Mouse (Mus musculus) heart, adult 2 months (tissue): Measurements from ENCODE around the gene Tmem87b.

Source experiments
- CTCF ChIP-seq: fragments of 200-600 bp; IDR thresholded peaks from 2 replicates; pipeline ENCODE4 v1.8.1; 2022; ENCODE audit warnings: antibody characterized with exemption, mild to moderate bottlenecking, moderate library complexity
- EP300 ChIP-seq: fragments of 200-500 bp; IDR thresholded peaks from 2 replicates; pipeline ENCODE4 v1.6.1; 2011; ENCODE audit warnings: low read depth, low read length, control low read depth; ENCODE audit not compliant: insufficient read depth
- POLR2A ChIP-seq: fragments of 200-500 bp; IDR thresholded peaks from 2 replicates; pipeline ENCODE4 v1.6.1; 2011; ENCODE audit warnings: mild to moderate bottlenecking, low read depth, low read length, control low read depth; ENCODE audit not compliant: insufficient read depth

GRCm38 (mm10) chr2:128783660-128784345 lies 34.1 kb upstream of the Tmem87b start:
- TF ChIP-seq CTCF, result no peak
- no peak for TF ChIP-seq EP300
- TF ChIP-seq POLR2A, result no peak
